Mouse (Mus musculus) spleen, adult 2 months (tissue): Measurements from ENCODE around the gene Lrrc75a.

Source experiments
- CTCF ChIP-seq: fragments of 200-500 bp; IDR thresholded peaks from 2 replicates; pipeline ENCODE4 v1.5.1; 2011; ENCODE audit warnings: mild to moderate bottlenecking, inconsistent platforms; ENCODE audit not compliant: insufficient read depth, insufficient read length, insufficient replicate concordance; ENCODE audit errors: extremely low read depth
- POLR2A ChIP-seq: fragments of 200-500 bp; IDR thresholded peaks from 2 replicates; pipeline ENCODE4 v1.6.1; 2011; ENCODE audit warnings: low read depth, low read length, inconsistent platforms

DNA sequence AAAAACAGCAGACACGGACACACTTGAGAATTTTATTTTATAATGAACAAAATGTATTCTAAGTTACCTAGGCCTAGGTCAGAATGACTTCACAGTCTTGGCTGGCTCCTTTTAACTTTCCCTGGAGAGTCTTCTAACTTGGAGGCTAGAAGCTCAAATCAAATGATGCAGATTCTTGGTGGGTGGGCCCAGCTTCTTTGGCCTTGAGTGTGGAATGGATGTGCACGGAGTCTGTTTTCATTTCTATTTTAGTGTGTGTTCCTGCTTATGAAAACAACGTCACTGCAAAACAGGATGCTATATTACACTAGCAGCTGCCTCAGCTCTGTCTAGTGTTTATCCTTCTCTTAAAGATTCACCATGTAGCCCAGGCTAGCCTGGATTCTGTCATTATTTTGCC is 12.9 kb downstream of the Lrrc75a start:
- TF ChIP-seq CTCF: no peak
- no peak for TF ChIP-seq POLR2A
